Mouse (Mus musculus): ENCODE results near the gene Adgrv1. TPM values are rescaled to one million over a fixed set of nuclear protein-coding genes. Genes with fewer than 3 reads are reported as not detected.

Gene Adgrv1
- polyA plus RNA-seq, 1 experiment from 2014 or later, result 0.87 TPM

GRCm38 (mm10) chr13:81239836-81240235, 393.1 kb downstream of the Adgrv1 start:
- 82% methylated on average over 10 of the region's 10 CpGs for WGBS (ENCODE audit: insufficient replicate concordance)
- no peak for TF ChIP-seq CTCF (IDR thresholded peaks at IDR 0.05; ENCODE audit: low read depth)
- no peak for TF ChIP-seq EP300 (IDR thresholded peaks at IDR 0.05; ENCODE audit: low read depth)
- Histone ChIP-seq H3K9ac (replicated peaks) (no peak overlapping the region), H3K27ac (ENCODE audit: low read depth) (no peak overlapping the region), H3K9me3 (ENCODE audit: low read length) (no peaks in the 10 kb centered on the region), H3K4me3 (ENCODE audit: low read depth, low read length) (no peak overlapping the region), H3K4me2 (ENCODE audit: low read depth, low read length) (no peak overlapping the region), H3K36me3 (replicated peaks; ENCODE audit: insufficient read depth, low read length) (no peaks in the 10 kb centered on the region), H3K27me3 (ENCODE audit: insufficient read depth, low read length) (no peaks in the 10 kb centered on the region), H3K4me1 (ENCODE audit: insufficient read depth) (no peaks in the 10 kb centered on the region)
- no peak for ATAC-seq
- no peak for DNase-seq

GRCm38 (mm10) chr13:81239427-81239826, 393.5 kb downstream of the Adgrv1 start:
- WGBS (ENCODE audit: insufficient replicate concordance), result 57% methylated on average over 3 of the region's 3 CpGs

GRCm38 (mm10) chr13:81238855-81239254, 394.1 kb downstream of the Adgrv1 start:
- no peak for DNase-seq
- no peak for TF ChIP-seq CTCF (IDR thresholded peaks at IDR 0.05; ENCODE audit: low read depth)
- no peak for TF ChIP-seq EP300 (IDR thresholded peaks at IDR 0.05; ENCODE audit: low read depth)
- no peak for ATAC-seq
- no peaks in the 10 kb centered on the region for H3K36me3 ChIP-seq (replicated peaks; ENCODE audit: insufficient read depth, low read length)
- no peaks in the 10 kb centered on the region for H3K9me3 ChIP-seq (ENCODE audit: low read length)
- no peaks in the 10 kb centered on the region for H3K27me3 ChIP-seq (ENCODE audit: insufficient read depth, low read length)
- no peak overlapping the region for H3K4me2 ChIP-seq (ENCODE audit: low read depth, low read length)
- no peak overlapping the region for H3K4me3 ChIP-seq (ENCODE audit: low read depth, low read length)
- no peak overlapping the region for H3K9ac ChIP-seq (replicated peaks)
- WGBS (ENCODE audit: insufficient replicate concordance), result 79% methylated on average over 7 of the region's 7 CpGs
- H3K4me1 ChIP-seq (ENCODE audit: insufficient read depth), result no peaks in the 10 kb centered on the region
- H3K27ac ChIP-seq (ENCODE audit: low read depth), result no peak overlapping the region

More at GRCm38 (mm10) chr13:81239427-81239826, 393.5 kb downstream of the Adgrv1 start:
- Histone ChIP-seq H3K27me3 (ENCODE audit: insufficient read depth, low read length) (no peaks in the 10 kb centered on the region), H3K9ac (replicated peaks) (no peak overlapping the region), H3K4me3 (ENCODE audit: low read depth, low read length) (no peak overlapping the region), H3K36me3 (replicated peaks; ENCODE audit: insufficient read depth, low read length) (no peaks in the 10 kb centered on the region), H3K4me1 (ENCODE audit: insufficient read depth) (no peaks in the 10 kb centered on the region), H3K9me3 (ENCODE audit: low read length) (no peaks in the 10 kb centered on the region), H3K27ac (ENCODE audit: low read depth) (no peak overlapping the region), H3K4me2 (ENCODE audit: low read depth, low read length) (no peak overlapping the region)
- TF ChIP-seq EP300 (IDR thresholded peaks at IDR 0.05; ENCODE audit: low read depth) (no peak), CTCF (IDR thresholded peaks at IDR 0.05; ENCODE audit: low read depth) (no peak)
- DNase-seq, result no peak
- no peak for ATAC-seq

- no peak overlapping the region for H3K4me2 ChIP-seq (ENCODE audit: low read depth, low read length)
- TF ChIP-seq EP300 (IDR thresholded peaks at IDR 0.05; ENCODE audit: low read depth), result no peak
- no peak for TF ChIP-seq CTCF (IDR thresholded peaks at IDR 0.05; ENCODE audit: low read depth)
- no peaks in the 10 kb centered on the region for H3K27me3 ChIP-seq (ENCODE audit: insufficient read depth, low read length)
- H3K9ac ChIP-seq (replicated peaks), result no peak overlapping the region
- no peaks in the 10 kb centered on the region for H3K9me3 ChIP-seq (ENCODE audit: low read length)
- no peak overlapping the region for H3K4me3 ChIP-seq (ENCODE audit: low read depth, low read length)
- no peak overlapping the region for H3K27ac ChIP-seq (ENCODE audit: low read depth)
- DNase-seq (no peak), ATAC-seq (no peak)
- 68% methylated on average over 5 of the region's 5 CpGs for WGBS (ENCODE audit: insufficient replicate concordance)
- 0 out of 2 replicates have a peak, but pooled peaks cover 3% of the 10 kb centered on the region for H3K4me1 ChIP-seq (ENCODE audit: insufficient read depth)
- H3K36me3 ChIP-seq (replicated peaks; ENCODE audit: insufficient read depth, low read length), result no peaks in the 10 kb centered on the region
These were observed 395.0 kb downstream of the Adgrv1 start for GRCm38 (mm10) chr13:81237947-81238346.

GRCm38 (mm10) chr13:81236758-81237395, 396.1 kb downstream of the Adgrv1 start:
- Histone ChIP-seq H3K4me2 (ENCODE audit: low read depth, low read length) (no peak overlapping the region), H3K4me1 (ENCODE audit: insufficient read depth) (0 out of 2 replicates have a peak, but pooled peaks cover 3% of the 10 kb centered on the region), H3K27me3 (ENCODE audit: insufficient read depth, low read length) (no peaks in the 10 kb centered on the region), H3K9ac (replicated peaks) (no peak overlapping the region), H3K9me3 (ENCODE audit: low read length) (no peaks in the 10 kb centered on the region), H3K4me3 (ENCODE audit: low read depth, low read length) (no peak overlapping the region), H3K36me3 (replicated peaks; ENCODE audit: insufficient read depth, low read length) (no peaks in the 10 kb centered on the region), H3K27ac (ENCODE audit: low read depth) (no peak overlapping the region)
- DNase-seq (no peak), ATAC-seq (no peak)
- WGBS (ENCODE audit: insufficient replicate concordance), result 64% methylated on average over 3 of the region's 3 CpGs
- TF ChIP-seq EP300 (IDR thresholded peaks at IDR 0.05; ENCODE audit: low read depth) (no peak), CTCF (IDR thresholded peaks at IDR 0.05; ENCODE audit: low read depth) (no peak)

- DNase-seq (no peak), ATAC-seq (no peak)
- Histone ChIP-seq H3K4me3 (ENCODE audit: low read depth, low read length) (no peak overlapping the region), H3K27me3 (ENCODE audit: insufficient read depth, low read length) (no peaks in the 10 kb centered on the region), H3K27ac (ENCODE audit: low read depth) (no peak overlapping the region), H3K36me3 (replicated peaks; ENCODE audit: insufficient read depth, low read length) (no peaks in the 10 kb centered on the region), H3K9me3 (ENCODE audit: low read length) (no peaks in the 10 kb centered on the region), H3K4me1 (ENCODE audit: insufficient read depth) (0 out of 2 replicates have a peak, but pooled peaks cover 3% of the 10 kb centered on the region), H3K9ac (replicated peaks) (no peak overlapping the region), H3K4me2 (ENCODE audit: low read depth, low read length) (no peak overlapping the region)
- TF ChIP-seq EP300 (IDR thresholded peaks at IDR 0.05; ENCODE audit: low read depth) (no peak), CTCF (IDR thresholded peaks at IDR 0.05; ENCODE audit: low read depth) (no peak)
- 64% methylated on average over 2 of the region's 2 CpGs for WGBS (ENCODE audit: insufficient replicate concordance)
These were observed 398.9 kb downstream of the Adgrv1 start for GRCm38 (mm10) chr13:81234031-81234430.

Measured in liver, postnatal 0 days (tissue).